Mouse (Mus musculus) bone marrow, adult 2 months (tissue): ENCODE measurements at regions not wholly inside any gene's neighbourhood (a gene's known extent, or its start where the extent isn't known, plus 50 kb on each side); places are given as distances from the start of the nearest gene placed in this dataset.

Experiments used
- CTCF ChIP-seq: fragments of 200-500 bp; IDR thresholded peaks from 2 replicates; pipeline ENCODE4 v1.5.1; 2011; ENCODE audit warnings: low read length, control low read depth; ENCODE audit not compliant: control insufficient read depth, insufficient read depth
- POLR2A ChIP-seq: fragments of 200-500 bp; IDR thresholded peaks from 2 replicates; pipeline ENCODE4 v1.6.1; 2011; ENCODE audit warnings: low read depth, mild to moderate bottlenecking, control low read depth, low read length, borderline replicate concordance; ENCODE audit not compliant: control insufficient read depth

DNA sequence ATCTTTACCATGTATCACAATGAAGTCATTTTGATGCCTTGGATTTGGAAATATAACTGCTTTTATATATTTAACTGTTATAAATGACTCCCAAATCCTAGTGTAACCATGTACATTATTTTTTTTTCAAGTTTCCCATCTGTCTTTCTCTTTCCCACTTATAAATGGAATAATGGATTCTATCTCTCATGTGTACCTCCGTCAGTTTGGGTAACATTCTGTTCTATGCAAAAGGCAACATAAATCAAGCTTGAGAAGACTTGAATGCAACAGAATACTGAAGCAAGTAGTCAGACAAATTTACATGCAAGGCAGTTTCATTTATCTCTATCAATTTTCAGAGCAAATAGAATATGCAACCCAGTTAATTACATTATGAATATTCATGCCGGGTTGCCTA is 81.4 kb upstream of the C030005K15Rik start:
- TF ChIP-seq CTCF (no peak), POLR2A (no peak)
